Comparison of ENCODE assay signal across 7 mouse cellular contexts in the genomic region with DNA sequence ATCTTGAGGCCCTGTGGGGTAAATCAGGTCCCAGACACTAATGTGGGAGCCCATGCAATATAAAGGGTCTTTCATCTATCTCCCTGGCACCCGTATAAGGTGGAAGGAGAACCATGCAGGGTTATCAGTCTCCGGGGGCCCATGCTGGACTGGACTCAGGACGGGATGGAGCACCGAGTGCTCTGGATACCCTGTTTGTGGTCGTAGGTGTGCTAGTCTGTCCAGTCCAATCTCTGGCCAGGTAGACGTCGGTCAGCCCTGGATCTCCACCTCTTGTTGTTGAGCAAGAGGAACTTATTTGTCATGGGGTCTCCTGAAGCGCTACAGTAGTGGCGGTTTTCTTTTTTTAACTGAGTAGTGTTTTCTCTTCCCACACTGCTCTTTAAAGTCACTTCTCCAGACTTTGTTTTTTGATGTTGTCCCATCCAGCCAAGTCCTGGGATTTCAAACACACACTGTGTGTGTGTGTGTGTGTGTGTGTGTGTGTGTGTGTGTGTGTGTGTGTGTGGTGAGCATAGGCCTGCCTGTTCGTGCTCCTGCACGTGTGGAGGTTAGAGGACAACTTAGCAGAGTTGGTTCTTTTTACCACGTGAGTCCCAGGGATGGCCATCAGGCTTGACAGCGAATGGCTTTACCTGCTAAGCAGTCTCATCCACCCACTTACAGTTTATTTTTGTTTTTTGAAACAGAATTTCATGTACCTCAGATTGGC. TPM values are rescaled to one million over a fixed set of nuclear protein-coding genes. Genes with fewer than 3 reads are reported as not detected.
DNase-seq lines count a peak whose midpoint lies in the region; ATAC-seq and TF ChIP-seq lines count a peak whose summit lies in the region.

No protein-coding gene starts in this region.

- no peaks in the 10 kb centered on the region for H3K9me3 ChIP-seq in forebrain, embryonic 11.5 days (ENCODE audit: control insufficient read depth, low read length)

- no peak for DNase-seq in spleen, adult 2 months (ENCODE audit: low read depth in 1 of 2, low spot score in 2 of 2)
- DNase-seq in spleen, adult 18-20 months, result no peak
- no peak for DNase-seq in forebrain, embryonic 11.5 days (ENCODE audit: low spot score)
- DNase-seq in liver, result peak; percentile 20
- DNase-seq in yolk sac, embryonic 10.5 days (ENCODE audit: low spot score), result peak; percentile 42
- DNase-seq in ovary, postnatal 14 days (ENCODE audit: low spot score), result no peak

- WGBS in spleen, adult 2 months, result 59% methylated on average over 13 of the region's 13 CpGs
- WGBS in forebrain, embryonic 11.5 days, result 52% methylated on average over 13 of the region's 13 CpGs

- H3K36me3 ChIP-seq in spleen, adult 2 months (ENCODE audit: control insufficient read depth, insufficient read depth, low read length), result peaks cover 2% of the 10 kb centered on the region; the same call in 1 of the 2 replicates
- H3K36me3 ChIP-seq in forebrain, embryonic 11.5 days (ENCODE audit: control insufficient read depth, insufficient read depth, low read length), result no peaks in the 10 kb centered on the region

- peaks cover 16% of the 10 kb centered on the region for H3K4me1 ChIP-seq in spleen, adult 2 months (ENCODE audit: control insufficient read depth, insufficient read depth, insufficient read length)
- H3K4me1 ChIP-seq in forebrain, embryonic 11.5 days (replicated peaks; ENCODE audit: control insufficient read depth, insufficient read depth, low read length), result peaks cover 14% of the 10 kb centered on the region

- ATAC-seq in forebrain, embryonic 11.5 days (replicated peaks; ENCODE audit: low FRiP score), result no peak
- ATAC-seq in inflammation-experienced regulatory T-cells, adult 6 months, result no peak

- peak overlapping the region; percentile 93 for H3K9ac ChIP-seq in forebrain, embryonic 11.5 days (ENCODE audit: low read length)

- TF ChIP-seq POLR2A in spleen, adult 2 months (IDR thresholded peaks at IDR 0.05; ENCODE audit: low read depth, low read length), result no peak

- peak overlapping the region; percentile 86 for H3K4me3 ChIP-seq in spleen, adult 2 months (ENCODE audit: extremely low read depth, insufficient read depth, insufficient read length)
- peak overlapping the region; percentile 99 for H3K4me3 ChIP-seq in forebrain, embryonic 11.5 days (ENCODE audit: low read depth, low read length)

- no peak for TF ChIP-seq CTCF in spleen, adult 2 months (IDR thresholded peaks at IDR 0.05; ENCODE audit: extremely low read depth, insufficient read depth, insufficient read length, insufficient replicate concordance)

- no peak overlapping the region for H3K27ac ChIP-seq in spleen, adult 2 months (ENCODE audit: insufficient read depth, low read length)
- no peak overlapping the region for H3K27ac ChIP-seq in forebrain, embryonic 11.5 days (ENCODE audit: low read depth, low read length)

- H3K27me3 ChIP-seq in spleen, adult 2 months (ENCODE audit: control insufficient read depth, insufficient read depth, low read length), result no peaks in the 10 kb centered on the region; the same call in 1 of the 2 replicates
- no peaks in the 10 kb centered on the region for H3K27me3 ChIP-seq in forebrain, embryonic 11.5 days (ENCODE audit: control insufficient read depth, insufficient read depth, low read length)

- peak overlapping the region; percentile 84 for H3K4me2 ChIP-seq in forebrain, embryonic 11.5 days (ENCODE audit: low read depth, low read length, severe bottlenecking)

RNA-seq across cellular contexts. Expression of a gene that starts 1.4 kb away (rescaled TPM):
- 47.1 and 49.7 TPM in 2 replicates for polyA plus RNA-seq in spleen, adult 2 months (2012; rRNA removed)
- polyA plus RNA-seq in forebrain, embryonic 11.5 days (2014; fragmentation: Nextera tagmentation; extraction: Ambion mirVana), result 13.0 and 14.7 TPM in 2 replicates
- 10 to 100 TPM in 2 of 3 experiments, 1 to 10 TPM in 1; 7.0 to 29.2 (median 24.1) TPM for polyA plus RNA-seq in inflammation-experienced regulatory T-cells, adult 6 months (2017; shearing (Covaris generic))

RNA-seq across cellular contexts. Expression of a gene that starts 1.6 kb away (rescaled TPM):
- 11.3 and 11.9 TPM in 2 replicates for polyA plus RNA-seq in spleen, adult 2 months (2012; rRNA removed)
- polyA plus RNA-seq in forebrain, embryonic 11.5 days (2014; fragmentation: Nextera tagmentation; extraction: Ambion mirVana), result 72.9 and 73.9 TPM in 2 replicates
- polyA plus RNA-seq in inflammation-experienced regulatory T-cells, adult 6 months (2017; shearing (Covaris generic)), result 10 to 100 TPM; 15.2 to 17.5 (median 16.9) TPM

Comparison
In these comparisons a context has a peak if more than half of its experiments do, and no peak if none do; other contexts are left out.
1. DNase-seq: peak in liver (single experiment) and yolk sac, embryonic 10.5 days (single experiment); none in spleen, adult 2 months (0 of 2), spleen, adult 18-20 months (0 of 2), forebrain, embryonic 11.5 days (single experiment) and ovary, postnatal 14 days (single experiment).